Mouse (Mus musculus): ENCODE data around the gene Npffr2. TPM values are rescaled to one million over a fixed set of nuclear protein-coding genes. Genes with fewer than 3 reads are reported as not detected.
"Not testable (repeated sequence)": the region's sequence is repeated elsewhere in the genome, so short reads cannot be mapped to it uniquely, and the experiment has no call there.

Npffr2 gene
- polyA plus RNA-seq, 1 experiment from 2014 or later = 0.15 TPM

- WGBS = 41% methylated on average over 2 of the region's 2 CpGs
- Histone ChIP-seq H3K9me3 (replicated peaks; ENCODE audit: control insufficient read depth, low read length) (no peaks in the 10 kb centered on the region), H3K27me3 (ENCODE audit: control insufficient read depth, insufficient read depth, low read length) (no peaks in the 10 kb centered on the region), H3K4me3 (replicated peaks; ENCODE audit: low read length) (no peak overlapping the region), H3K4me2 (ENCODE audit: low read depth, low read length) (no peak overlapping the region), H3K36me3 (ENCODE audit: control insufficient read depth, insufficient read depth, low read length) (no peaks in the 10 kb centered on the region), H3K4me1 (ENCODE audit: control insufficient read depth, insufficient read depth, low read length) (no peaks in the 10 kb centered on the region), H3K27ac (ENCODE audit: low read length) (no peak overlapping the region), H3K9ac (ENCODE audit: low read length) (no peak overlapping the region)
- no peak for ATAC-seq (ENCODE audit: insufficient read depth, low FRiP score)
Measured at GRCm38 (mm10) chr5:89543476-89543875, 16.2 kb downstream of the Npffr2 start.

GRCm38 (mm10) chr5:89559118-89559517, 31.9 kb downstream of the Npffr2 start:
- not testable (repeated sequence) for H3K4me3 ChIP-seq (replicated peaks; ENCODE audit: low read length); H3K9ac ChIP-seq (ENCODE audit: low read length); H3K9me3 ChIP-seq (replicated peaks; ENCODE audit: control insufficient read depth, low read length); H3K4me2 ChIP-seq (ENCODE audit: low read depth, low read length); ATAC-seq (ENCODE audit: insufficient read depth, low FRiP score); H3K4me1 ChIP-seq (ENCODE audit: control insufficient read depth, insufficient read depth, low read length); H3K27ac ChIP-seq (ENCODE audit: low read length); H3K36me3 ChIP-seq (ENCODE audit: control insufficient read depth, insufficient read depth, low read length); H3K27me3 ChIP-seq (ENCODE audit: control insufficient read depth, insufficient read depth, low read length)
- 58% methylated on average over 4 of the region's 4 CpGs for WGBS

- H3K27me3 ChIP-seq (ENCODE audit: control insufficient read depth, insufficient read depth, low read length) = no peaks in the 10 kb centered on the region
- H3K27ac ChIP-seq (ENCODE audit: low read length) = no peak overlapping the region
- H3K4me3 ChIP-seq (replicated peaks; ENCODE audit: low read length) = no peak overlapping the region
- H3K4me1 ChIP-seq (ENCODE audit: control insufficient read depth, insufficient read depth, low read length) = no peaks in the 10 kb centered on the region
- no peak for ATAC-seq (ENCODE audit: insufficient read depth, low FRiP score)
- H3K4me2 ChIP-seq (ENCODE audit: low read depth, low read length) = no peak overlapping the region
- no peaks in the 10 kb centered on the region for H3K36me3 ChIP-seq (ENCODE audit: control insufficient read depth, insufficient read depth, low read length)
- no peaks in the 10 kb centered on the region for H3K9me3 ChIP-seq (replicated peaks; ENCODE audit: control insufficient read depth, low read length)
- no peak overlapping the region for H3K9ac ChIP-seq (ENCODE audit: low read length)
Measured at GRCm38 (mm10) chr5:89561381-89561780, 34.2 kb downstream of the Npffr2 start.

GRCm38 (mm10) chr5:89578678-89579077, 51.4 kb downstream of the Npffr2 start:
- Histone ChIP-seq H3K27ac (ENCODE audit: low read length) (no peak overlapping the region), H3K36me3 (ENCODE audit: control insufficient read depth, insufficient read depth, low read length) (no peaks in the 10 kb centered on the region)

GRCm38 (mm10) chr5:89579181-89579580, 52.0 kb downstream of the Npffr2 start:
- WGBS = 94% methylated on average over 1 of the region's 1 CpGs
- ATAC-seq (ENCODE audit: insufficient read depth, low FRiP score) = no peak

More at GRCm38 (mm10) chr5:89578678-89579077, 51.4 kb downstream of the Npffr2 start:
- Histone ChIP-seq H3K9me3 (replicated peaks; ENCODE audit: control insufficient read depth, low read length) (no peaks in the 10 kb centered on the region), H3K4me3 (replicated peaks; ENCODE audit: low read length) (no peak overlapping the region), H3K9ac (ENCODE audit: low read length) (no peak overlapping the region), H3K4me1 (ENCODE audit: control insufficient read depth, insufficient read depth, low read length) (no peaks in the 10 kb centered on the region), H3K27me3 (ENCODE audit: control insufficient read depth, insufficient read depth, low read length) (no peaks in the 10 kb centered on the region), H3K4me2 (ENCODE audit: low read depth, low read length) (no peak overlapping the region)
- no peak for ATAC-seq (ENCODE audit: insufficient read depth, low FRiP score)
- WGBS = 65% methylated on average over 1 of the region's 1 CpGs

GRCm38 (mm10) chr5:89581143-89581542, 53.9 kb downstream of the Npffr2 start:
- no peaks in the 10 kb centered on the region for H3K9me3 ChIP-seq (replicated peaks; ENCODE audit: control insufficient read depth, low read length)
- no peak overlapping the region for H3K9ac ChIP-seq (ENCODE audit: low read length)
- H3K36me3 ChIP-seq (ENCODE audit: control insufficient read depth, insufficient read depth, low read length) = no peaks in the 10 kb centered on the region
- no peaks in the 10 kb centered on the region for H3K4me1 ChIP-seq (ENCODE audit: control insufficient read depth, insufficient read depth, low read length)
- no peak overlapping the region for H3K4me3 ChIP-seq (replicated peaks; ENCODE audit: low read length)
- H3K27me3 ChIP-seq (ENCODE audit: control insufficient read depth, insufficient read depth, low read length) = no peaks in the 10 kb centered on the region
- no peak overlapping the region for H3K4me2 ChIP-seq (ENCODE audit: low read depth, low read length)
- no peak overlapping the region for H3K27ac ChIP-seq (ENCODE audit: low read length)
- no peak for ATAC-seq (ENCODE audit: insufficient read depth, low FRiP score)
- WGBS = 59% methylated on average over 1 of the region's 1 CpGs

More at GRCm38 (mm10) chr5:89579181-89579580, 52.0 kb downstream of the Npffr2 start:
- Histone ChIP-seq H3K27ac (ENCODE audit: low read length) (no peak overlapping the region), H3K4me1 (ENCODE audit: control insufficient read depth, insufficient read depth, low read length) (no peaks in the 10 kb centered on the region), H3K9me3 (replicated peaks; ENCODE audit: control insufficient read depth, low read length) (no peaks in the 10 kb centered on the region), H3K4me3 (replicated peaks; ENCODE audit: low read length) (no peak overlapping the region), H3K9ac (ENCODE audit: low read length) (no peak overlapping the region), H3K4me2 (ENCODE audit: low read depth, low read length) (no peak overlapping the region), H3K36me3 (ENCODE audit: control insufficient read depth, insufficient read depth, low read length) (no peaks in the 10 kb centered on the region), H3K27me3 (ENCODE audit: control insufficient read depth, insufficient read depth, low read length) (no peaks in the 10 kb centered on the region)

GRCm38 (mm10) chr5:89581742-89582366, 54.6 kb downstream of the Npffr2 start:
- H3K4me1 ChIP-seq (ENCODE audit: control insufficient read depth, insufficient read depth, low read length) = no peaks in the 10 kb centered on the region

GRCm38 (mm10) chr5:89585021-89585420, 57.8 kb downstream of the Npffr2 start:
- 64% methylated on average over 3 of the region's 3 CpGs for WGBS

More at GRCm38 (mm10) chr5:89581742-89582366, 54.6 kb downstream of the Npffr2 start:
- no peak for ATAC-seq (ENCODE audit: insufficient read depth, low FRiP score)
- no peaks in the 10 kb centered on the region for H3K9me3 ChIP-seq (replicated peaks; ENCODE audit: control insufficient read depth, low read length)
- 71% methylated on average over 5 of the region's 5 CpGs for WGBS
- no peak overlapping the region for H3K4me3 ChIP-seq (replicated peaks; ENCODE audit: low read length)
- no peaks in the 10 kb centered on the region for H3K27me3 ChIP-seq (ENCODE audit: control insufficient read depth, insufficient read depth, low read length)
- no peak overlapping the region for H3K9ac ChIP-seq (ENCODE audit: low read length)
- H3K36me3 ChIP-seq (ENCODE audit: control insufficient read depth, insufficient read depth, low read length) = no peaks in the 10 kb centered on the region
- H3K27ac ChIP-seq (ENCODE audit: low read length) = no peak overlapping the region
- no peak overlapping the region for H3K4me2 ChIP-seq (ENCODE audit: low read depth, low read length)

GRCm38 (mm10) chr5:89592301-89592700, 65.1 kb downstream of the Npffr2 start:
- ATAC-seq (ENCODE audit: insufficient read depth, low FRiP score) = no peak
- 80% methylated on average over 4 of the region's 4 CpGs for WGBS
- peaks cover 4% of the 10 kb centered on the region; the same call in 1 of the 2 replicates for H3K9me3 ChIP-seq (replicated peaks; ENCODE audit: control insufficient read depth, low read length)
- H3K36me3 ChIP-seq (ENCODE audit: control insufficient read depth, insufficient read depth, low read length) = no peaks in the 10 kb centered on the region
- no peak overlapping the region for H3K9ac ChIP-seq (ENCODE audit: low read length)
- no peak overlapping the region for H3K27ac ChIP-seq (ENCODE audit: low read length)
- no peaks in the 10 kb centered on the region for H3K27me3 ChIP-seq (ENCODE audit: control insufficient read depth, insufficient read depth, low read length)
- H3K4me1 ChIP-seq (ENCODE audit: control insufficient read depth, insufficient read depth, low read length) = no peaks in the 10 kb centered on the region
- H3K4me3 ChIP-seq (replicated peaks; ENCODE audit: low read length) = no peak overlapping the region
- no peak overlapping the region for H3K4me2 ChIP-seq (ENCODE audit: low read depth, low read length)

More at GRCm38 (mm10) chr5:89585021-89585420, 57.8 kb downstream of the Npffr2 start:
- H3K27me3 ChIP-seq (ENCODE audit: control insufficient read depth, insufficient read depth, low read length) = no peaks in the 10 kb centered on the region
- H3K36me3 ChIP-seq (ENCODE audit: control insufficient read depth, insufficient read depth, low read length) = no peaks in the 10 kb centered on the region
- H3K9me3 ChIP-seq (replicated peaks; ENCODE audit: control insufficient read depth, low read length) = peaks cover 3% of the 10 kb centered on the region; the same call in 1 of the 2 replicates
- H3K4me3 ChIP-seq (replicated peaks; ENCODE audit: low read length) = no peak overlapping the region
- H3K27ac ChIP-seq (ENCODE audit: low read length) = no peak overlapping the region
- no peaks in the 10 kb centered on the region for H3K4me1 ChIP-seq (ENCODE audit: control insufficient read depth, insufficient read depth, low read length)
- H3K4me2 ChIP-seq (ENCODE audit: low read depth, low read length) = no peak overlapping the region
- no peak for ATAC-seq (ENCODE audit: insufficient read depth, low FRiP score)
- no peak overlapping the region for H3K9ac ChIP-seq (ENCODE audit: low read length)
